Mouse (Mus musculus): ENCODE data around the gene Trpv6. TPM values are rescaled to one million over a fixed set of nuclear protein-coding genes. Genes with fewer than 3 reads are reported as not detected.

The Trpv6 gene
- 1.2 TPM for polyA plus RNA-seq (2021)

GRCm38 (mm10) chr6:41636178-41636577 is at the start of gene Trpv6:
Gene Trpv6 (minus strand): TSS chr6:41636405.
- H3K27me3 ChIP-seq: no peaks in the 10 kb centered on the region
- ChIA-PET POLR2A (no interaction called here), CTCF (interaction anchor here (0.8 to 2.4 kb wide), 2 partner anchors 14 to 18 kb away, joined by 3 to 6 read pairs; no protein-coding TSS in a partner anchor)
- in situ Hi-C loops (cut with MboI; ENCODE audit: low pct_unique_long_range_greater_than_20kb): no loop called here
- ATAC-seq: no peak
- DNase-seq (ENCODE audit: low read depth, low spot score): no peak
- no peak for TF ChIP-seq CTCF (IDR thresholded peaks at IDR 0.05)

- no peak for TF ChIP-seq CTCF (IDR thresholded peaks at IDR 0.05)
- ATAC-seq: no peak
- no peaks in the 10 kb centered on the region for H3K27me3 ChIP-seq
- ChIA-PET CTCF (no interaction called here), POLR2A (no interaction called here)
- no peak for DNase-seq (ENCODE audit: low read depth, low spot score)
- in situ Hi-C loops (cut with MboI; ENCODE audit: low pct_unique_long_range_greater_than_20kb): no loop called here
Observed at GRCm38 (mm10) chr6:41685596-41685995, 49.4 kb upstream of the Trpv6 start.

GRCm38 (mm10) chr6:41684911-41685310 is 48.7 kb upstream of the Trpv6 start:
- in situ Hi-C loops (cut with MboI; ENCODE audit: low pct_unique_long_range_greater_than_20kb): no loop called here
- no peak for ATAC-seq
- ChIA-PET POLR2A (no interaction called here), CTCF (no interaction called here)
- no peaks in the 10 kb centered on the region for H3K27me3 ChIP-seq
- no peak for DNase-seq (ENCODE audit: low read depth, low spot score)
- no peak for TF ChIP-seq CTCF (IDR thresholded peaks at IDR 0.05)

- no peak for ATAC-seq
- DNase-seq (ENCODE audit: low read depth, low spot score): no peak
- no peaks in the 10 kb centered on the region for H3K27me3 ChIP-seq
- ChIA-PET POLR2A (no interaction called here), CTCF (no interaction called here)
- in situ Hi-C loops (cut with MboI; ENCODE audit: low pct_unique_long_range_greater_than_20kb): no loop called here
- TF ChIP-seq CTCF (IDR thresholded peaks at IDR 0.05): no peak
Observed at GRCm38 (mm10) chr6:41684131-41684530, 47.9 kb upstream of the Trpv6 start, which contains the start of gene Llcfc1. Gene Llcfc1 (plus strand): TSS chr6:41684431.

GRCm38 (mm10) chr6:41681656-41682055 is 45.5 kb upstream of the Trpv6 start:
- ATAC-seq: no peak

GRCm38 (mm10) chr6:41680669-41681068 is 44.5 kb upstream of the Trpv6 start, which contains the start of gene Trpv5:
Gene Trpv5 (minus strand): TSS chr6:41680769.
- POLR2A ChIA-PET: interaction anchor here (0.6 kb wide), 1 partner anchor 95 kb away, joined by 6 read pairs; no protein-coding TSS in a partner anchor
- TF ChIP-seq CTCF (IDR thresholded peaks at IDR 0.05): no peak
- H3K27me3 ChIP-seq: no peaks in the 10 kb centered on the region
- no peak for ATAC-seq
- in situ Hi-C loops (cut with MboI; ENCODE audit: low pct_unique_long_range_greater_than_20kb): no loop called here
- CTCF ChIA-PET: no interaction called here
- no peak for DNase-seq (ENCODE audit: low read depth, low spot score)

More at GRCm38 (mm10) chr6:41681656-41682055, 45.5 kb upstream of the Trpv6 start:
- in situ Hi-C loops (cut with MboI; ENCODE audit: low pct_unique_long_range_greater_than_20kb): no loop called here
- ChIA-PET POLR2A (no interaction called here), CTCF (no interaction called here)
- TF ChIP-seq CTCF (IDR thresholded peaks at IDR 0.05): no peak
- no peak for DNase-seq (ENCODE audit: low read depth, low spot score)
- H3K27me3 ChIP-seq: no peaks in the 10 kb centered on the region

GRCm38 (mm10) chr6:41676530-41676929 is 40.3 kb upstream of the Trpv6 start:
- no peak for ATAC-seq
- no peak for TF ChIP-seq CTCF (IDR thresholded peaks at IDR 0.05)
- no peak for DNase-seq (ENCODE audit: low read depth, low spot score)
- in situ Hi-C loops (cut with MboI; ENCODE audit: low pct_unique_long_range_greater_than_20kb): no loop called here
- ChIA-PET CTCF (no interaction called here), POLR2A (no interaction called here)
- H3K27me3 ChIP-seq: peaks cover 3% of the 10 kb centered on the region

- peaks cover under 1% of the 10 kb centered on the region for H3K27me3 ChIP-seq
- TF ChIP-seq CTCF (IDR thresholded peaks at IDR 0.05): peak; percentile 52
- ATAC-seq: no peak
- POLR2A ChIA-PET: no interaction called here
- DNase-seq (ENCODE audit: low read depth, low spot score): no peak
- in situ Hi-C loops (cut with MboI; ENCODE audit: low pct_unique_long_range_greater_than_20kb): no loop called here
- CTCF ChIA-PET: no interaction called here
Observed at GRCm38 (mm10) chr6:41662320-41662719, 26.1 kb upstream of the Trpv6 start.

- ATAC-seq (no peak), DNase-seq (ENCODE audit: low read depth, low spot score) (no peak)
- POLR2A ChIA-PET: interaction anchor here (1.0 kb wide), 1 partner anchor 11 kb away, joined by 3 read pairs; no protein-coding TSS in a partner anchor
- no peak for TF ChIP-seq CTCF (IDR thresholded peaks at IDR 0.05)
- peaks cover 6% of the 10 kb centered on the region for H3K27me3 ChIP-seq
- CTCF ChIA-PET: no interaction called here
- in situ Hi-C loops (cut with MboI; ENCODE audit: low pct_unique_long_range_greater_than_20kb): no loop called here
Observed at GRCm38 (mm10) chr6:41658487-41658886, 22.3 kb upstream of the Trpv6 start.

GRCm38 (mm10) chr6:41654648-41655047 is 18.4 kb upstream of the Trpv6 start:
- TF ChIP-seq CTCF (IDR thresholded peaks at IDR 0.05): no peak
- in situ Hi-C loops (cut with MboI; ENCODE audit: low pct_unique_long_range_greater_than_20kb): no loop called here
- CTCF ChIA-PET: no interaction called here
- POLR2A ChIA-PET: no interaction called here
- DNase-seq (ENCODE audit: low read depth, low spot score): no peak
- peaks cover 6% of the 10 kb centered on the region for H3K27me3 ChIP-seq
- no peak for ATAC-seq

- in situ Hi-C loops (cut with MboI; ENCODE audit: low pct_unique_long_range_greater_than_20kb): no loop called here
- DNase-seq (ENCODE audit: low read depth, low spot score): no peak
- CTCF ChIA-PET: interaction anchor here (0.8 kb wide), 1 partner anchor 12 kb away, joined by 3 read pairs; no protein-coding TSS in a partner anchor
- POLR2A ChIA-PET: no interaction called here
- peaks cover 6% of the 10 kb centered on the region for H3K27me3 ChIP-seq
- no peak for TF ChIP-seq CTCF (IDR thresholded peaks at IDR 0.05)
- no peak for ATAC-seq
Observed at GRCm38 (mm10) chr6:41653173-41653572, 17.0 kb upstream of the Trpv6 start.

- in situ Hi-C loops (cut with MboI; ENCODE audit: low pct_unique_long_range_greater_than_20kb): no loop called here
- ChIA-PET CTCF (no interaction called here), POLR2A (interaction anchor here (1.5 kb wide), 1 partner anchor 11 kb away, joined by 3 read pairs; no protein-coding TSS in a partner anchor)
- ATAC-seq: no peak
- TF ChIP-seq CTCF (IDR thresholded peaks at IDR 0.05): no peak
- peaks cover 6% of the 10 kb centered on the region for H3K27me3 ChIP-seq
- DNase-seq (ENCODE audit: low read depth, low spot score): no peak
Observed at GRCm38 (mm10) chr6:41646672-41647071, 10.5 kb upstream of the Trpv6 start.

Measured in Patski (cell line).